Mouse (Mus musculus) ES-Bruce4 (cell line): ENCODE measurements around the gene Limd1.

Experiments
- CTCF ChIP-seq: IDR thresholded peaks from one replicate; pipeline ENCODE4 v1.8.1; 2011; ENCODE audit warnings: low read depth, low read length
- EP300 ChIP-seq: IDR thresholded peaks from 2 replicates; pipeline ENCODE4 v1.6.1; 2011; ENCODE audit warnings: low read depth, low read length; ENCODE audit not compliant: insufficient read depth

DNA sequence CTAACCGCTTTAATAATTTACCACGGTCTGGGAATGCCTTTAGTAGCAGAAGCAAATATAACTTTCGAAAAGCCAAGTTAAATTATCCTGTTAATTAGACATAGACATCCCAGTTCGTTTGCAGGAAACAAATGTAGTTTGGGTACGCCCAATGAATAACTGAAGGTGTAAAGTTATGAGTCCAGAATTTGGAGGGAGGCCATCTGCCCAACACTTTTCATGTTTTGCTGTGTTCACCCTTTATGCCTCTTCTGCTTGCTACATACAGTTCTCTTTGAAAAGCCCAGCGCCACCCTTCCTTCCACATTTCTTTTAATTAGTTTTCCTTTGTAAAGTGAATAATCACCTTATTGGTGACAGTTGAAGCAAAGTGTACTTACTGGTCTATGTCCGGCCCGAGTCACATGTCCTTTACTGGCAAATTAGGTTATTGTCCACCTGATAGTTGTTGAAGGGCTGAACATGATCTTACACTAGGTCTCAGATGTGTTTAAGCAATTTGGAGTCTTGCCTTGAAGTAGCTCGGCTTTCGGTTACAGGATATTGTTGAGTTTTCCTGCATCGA is 52.1 kb downstream of the Limd1 start:
- no peak for TF ChIP-seq CTCF
- no peak for TF ChIP-seq EP300
